Mouse (Mus musculus) cerebellum, adult 11-12 months (tissue): Measurements from ENCODE around the gene Pip5k1c.

Experiments used
- DNase-seq: peaks from one replicate; pipeline ENCODE4 v3.0.0; 2022

Gene Pip5k1c

DNA sequence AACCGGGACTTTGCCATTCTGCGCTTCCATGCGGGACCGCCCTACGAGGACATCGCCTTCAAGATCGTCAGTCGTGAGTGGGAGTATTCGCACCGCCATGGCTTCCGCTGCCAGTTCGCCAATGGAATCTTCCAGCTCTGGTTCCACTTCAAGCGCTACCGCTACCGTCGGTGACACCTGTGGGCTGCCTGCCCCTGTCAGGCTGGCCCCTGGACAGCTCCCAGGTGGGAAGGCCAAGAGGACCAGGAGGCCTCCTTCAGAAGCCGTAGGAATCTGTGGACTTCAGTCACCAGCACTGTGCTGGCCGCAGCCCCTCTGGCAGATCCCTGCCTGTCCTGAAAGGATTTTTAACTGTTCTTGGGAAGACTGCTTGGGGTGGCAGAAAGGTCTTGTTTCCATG lies 33.0 kb downstream of the Pip5k1c start:
- peak; percentile 34 for DNase-seq

DNA sequence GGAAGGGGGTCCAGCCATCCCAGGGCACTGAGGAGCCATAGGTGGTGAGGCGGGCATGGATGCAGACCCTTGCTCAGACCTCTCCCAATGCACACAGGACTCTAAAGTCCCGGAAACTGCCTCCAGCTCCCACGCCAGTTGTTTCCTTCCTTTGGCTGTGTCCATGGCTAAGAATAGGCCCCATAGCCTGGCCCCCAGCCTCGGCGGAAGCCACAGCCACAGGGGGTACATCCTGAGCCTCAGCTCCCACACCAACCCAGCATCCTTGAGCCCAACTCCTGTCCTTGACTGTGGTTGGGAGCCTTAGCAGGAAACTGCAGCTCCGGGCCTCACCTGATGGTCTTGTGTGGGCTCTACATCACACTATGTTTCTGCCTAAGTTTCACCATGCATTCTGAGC lies 34.1 kb downstream of the Pip5k1c start:
- no peak for DNase-seq

DNA sequence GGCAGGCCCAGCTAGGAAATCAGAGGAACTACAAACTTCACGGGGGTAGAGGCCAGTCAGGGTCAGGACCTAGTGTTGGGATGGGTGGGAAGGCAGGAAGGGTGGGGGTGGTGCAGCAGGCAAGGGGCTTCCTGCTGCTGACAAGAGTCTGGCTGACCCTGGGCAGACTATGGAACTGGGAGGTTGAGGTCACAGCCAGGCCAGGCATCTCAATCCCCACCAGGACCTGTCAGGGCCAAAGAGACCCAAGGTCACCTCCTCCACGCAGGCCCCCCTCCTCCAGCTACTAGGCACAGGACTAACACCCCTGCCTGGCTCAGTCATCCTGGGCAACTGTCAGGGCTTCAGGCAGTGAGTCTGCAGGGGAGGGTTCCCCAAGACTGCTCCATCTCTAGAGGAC lies 35.2 kb downstream of the Pip5k1c start:
- no peak for DNase-seq

DNA sequence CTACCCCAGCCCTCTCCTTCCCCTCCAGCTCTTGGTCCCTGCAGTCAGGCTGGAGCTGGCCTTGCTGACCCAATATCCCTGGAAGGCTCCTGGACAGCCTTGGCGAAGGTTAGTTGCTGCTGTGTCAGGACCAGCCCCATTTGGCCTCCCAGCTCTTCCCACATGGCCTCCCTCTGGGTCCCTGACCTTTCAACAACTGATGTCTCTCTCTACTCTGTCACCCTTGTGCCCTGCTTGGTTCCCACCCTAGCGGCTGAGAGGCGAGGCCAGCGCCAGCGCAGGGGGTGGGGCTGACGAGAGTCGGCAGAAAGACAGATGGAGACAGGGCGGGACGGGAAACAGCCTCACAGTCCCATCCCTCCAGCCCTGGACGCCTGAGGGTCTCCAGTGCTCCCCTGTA lies 35.6 kb downstream of the Pip5k1c start, which contains the start of gene Tbxa2r:
Tbxa2r (plus strand) TSS at position 346 of the 400 bp plus-strand sequence.
- no peak for DNase-seq

DNA sequence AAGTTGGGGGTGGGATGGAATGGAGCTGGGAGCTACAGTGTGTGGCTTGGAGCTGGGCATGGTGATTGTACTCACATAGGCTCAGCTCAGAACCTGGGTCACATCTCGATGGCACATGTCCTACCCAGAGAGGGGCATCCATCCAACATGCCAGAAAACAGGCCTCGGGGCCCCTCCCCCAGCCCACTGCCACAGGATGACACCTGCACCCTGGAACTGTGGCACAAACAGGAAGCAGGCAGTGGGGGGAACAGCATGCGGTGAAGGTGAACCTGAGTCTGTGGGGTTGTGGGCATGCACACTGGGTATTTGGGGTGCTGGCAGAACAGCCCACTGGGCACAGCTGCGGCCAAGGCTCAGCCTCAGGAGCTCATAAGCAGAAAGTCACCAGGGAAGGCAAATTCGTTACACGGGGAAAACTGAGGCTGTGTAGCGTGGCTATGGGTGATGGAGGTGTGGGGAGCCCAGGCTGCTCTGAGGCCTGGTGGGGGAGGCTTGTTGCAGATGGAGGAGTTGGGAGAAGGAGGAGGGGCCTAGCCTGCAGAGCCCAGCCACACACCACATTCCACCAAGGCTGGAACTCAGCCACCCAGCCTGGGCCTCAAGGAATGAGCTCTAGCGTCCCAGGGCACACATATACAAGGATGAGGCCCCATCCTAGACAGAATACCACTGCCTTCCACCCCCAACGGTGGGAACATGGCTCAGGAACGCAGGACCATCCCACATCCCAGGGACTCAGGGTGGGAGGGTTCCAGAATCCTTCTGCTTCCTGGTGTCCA lies 36.6 kb downstream of the Pip5k1c start:
- DNase-seq, result no peak

DNA sequence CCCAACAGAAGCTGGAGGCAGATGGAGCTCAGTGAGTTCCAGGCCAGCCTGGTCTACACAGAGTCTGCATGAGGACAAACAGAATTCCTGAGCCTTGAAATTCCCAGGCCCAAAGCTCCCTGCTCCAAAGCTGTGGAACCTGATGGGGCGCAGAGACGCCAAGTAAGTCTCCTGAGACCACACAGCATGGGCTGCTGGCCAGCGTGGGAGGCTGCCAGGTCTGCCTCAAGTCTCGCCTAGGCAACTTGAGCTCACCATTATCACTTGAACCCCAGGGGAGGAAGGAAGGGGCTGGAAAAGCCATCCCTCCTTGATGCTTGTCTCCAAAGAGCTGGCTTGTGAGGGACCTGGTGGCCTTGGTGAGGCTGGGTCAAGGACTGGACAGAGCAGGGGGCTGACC lies 37.2 kb downstream of the Pip5k1c start:
- no peak for DNase-seq

DNA sequence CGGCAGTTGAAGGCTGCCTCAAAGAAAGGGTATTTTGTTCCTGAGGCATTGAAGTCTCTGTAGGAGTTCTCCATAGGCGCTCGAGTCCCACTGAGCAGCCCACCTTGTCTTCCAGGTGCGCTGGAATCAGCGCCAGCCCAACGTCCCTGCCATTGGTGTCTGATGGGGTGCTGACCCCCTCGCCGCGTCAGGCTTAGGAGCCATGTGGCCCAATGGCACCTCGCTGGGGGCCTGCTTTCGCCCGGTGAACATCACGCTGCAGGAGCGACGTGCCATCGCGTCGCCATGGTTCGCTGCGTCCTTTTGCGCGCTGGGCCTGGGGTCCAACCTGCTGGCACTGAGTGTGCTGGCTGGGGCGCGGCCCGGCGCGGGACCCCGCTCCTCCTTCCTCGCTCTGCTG lies 39.5 kb downstream of the Pip5k1c start:
- DNase-seq, result no peak

DNA sequence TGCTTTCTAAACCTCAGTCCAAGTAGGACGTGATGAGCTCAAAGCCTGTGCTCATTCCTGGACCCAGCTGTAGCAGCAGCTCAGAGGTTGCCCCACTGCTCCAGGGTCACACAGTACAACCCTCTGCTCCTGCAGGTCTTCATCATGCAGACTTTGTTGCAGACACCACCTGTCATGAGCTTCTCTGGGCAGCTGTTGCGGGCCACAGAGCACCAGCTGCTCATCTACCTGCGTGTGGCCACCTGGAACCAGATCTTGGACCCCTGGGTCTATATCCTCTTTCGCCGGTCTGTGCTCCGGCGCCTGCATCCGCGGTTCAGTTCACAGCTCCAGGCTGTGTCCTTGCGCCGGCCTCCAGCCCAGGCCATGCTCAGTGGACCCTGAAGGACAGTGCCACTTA lies 41.6 kb downstream of the Pip5k1c start:
- no peak for DNase-seq

DNA sequence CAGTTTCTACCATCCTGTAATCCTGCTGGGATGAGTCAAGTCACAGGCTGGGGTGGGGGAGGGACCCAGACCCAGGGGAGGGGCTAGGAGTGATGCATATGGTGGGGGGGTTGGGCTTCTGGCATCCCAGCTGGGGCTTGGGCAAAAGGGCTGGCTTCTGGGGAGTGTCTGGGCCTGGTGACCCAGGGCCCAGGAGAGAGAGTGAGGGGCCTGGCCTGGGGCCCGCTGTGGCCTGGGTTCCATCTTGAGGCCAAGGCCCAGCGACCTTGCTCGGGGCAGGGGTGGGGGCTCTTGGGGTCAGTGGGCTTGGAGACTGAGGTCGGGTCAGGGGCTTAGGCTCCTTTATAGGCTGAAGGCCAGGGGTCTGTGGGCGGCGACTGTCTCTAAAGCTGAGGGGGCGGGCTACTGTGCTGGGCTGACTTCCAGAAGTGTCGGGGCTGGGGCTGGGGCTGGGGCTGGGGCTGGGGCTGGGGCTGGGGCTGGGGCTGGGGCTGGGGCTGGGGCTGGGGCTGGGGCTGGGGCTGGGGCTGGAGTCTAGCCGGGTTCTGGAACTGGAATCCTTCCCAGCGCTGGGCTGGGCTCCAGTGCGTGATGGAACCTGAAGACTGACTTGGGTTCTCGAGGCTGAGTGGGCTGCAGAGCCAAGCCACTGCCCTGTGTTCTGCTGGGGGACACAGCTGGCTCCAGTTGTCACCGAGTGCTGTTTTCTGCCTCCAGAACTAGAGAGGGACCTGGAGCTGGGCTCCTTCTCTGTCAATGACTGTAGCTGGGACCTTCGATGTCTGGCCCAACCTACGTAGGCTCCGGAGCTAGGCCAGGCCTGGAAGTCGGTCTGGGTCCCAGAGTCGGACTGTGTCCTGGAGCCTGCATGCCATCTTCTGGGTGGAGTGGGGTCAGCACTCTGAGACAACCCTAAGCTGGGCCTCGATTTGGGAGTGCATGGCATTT lies 42.9 kb downstream of the Pip5k1c start:
- DNase-seq, result no peak

DNA sequence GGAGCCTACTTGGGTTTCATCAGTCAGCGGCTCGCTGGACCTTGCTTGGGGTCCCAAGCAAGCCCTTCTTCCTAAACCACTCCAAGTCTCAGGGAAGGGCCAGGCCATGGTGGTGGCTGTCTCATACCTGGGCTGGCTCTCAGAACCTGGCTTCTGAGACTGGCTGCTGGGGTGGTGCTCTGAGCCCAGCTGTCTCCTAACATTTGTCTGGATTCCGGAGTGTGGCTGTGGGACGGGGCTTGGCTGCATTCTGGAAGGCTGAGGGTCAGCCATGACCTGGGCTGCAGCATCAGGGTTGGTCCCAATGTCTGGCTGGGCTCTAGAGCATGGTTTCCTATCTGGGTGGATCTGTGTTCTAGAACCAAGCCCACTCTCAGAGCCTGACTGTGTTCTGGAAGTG lies 43.8 kb downstream of the Pip5k1c start:
- DNase-seq, result no peak

DNA sequence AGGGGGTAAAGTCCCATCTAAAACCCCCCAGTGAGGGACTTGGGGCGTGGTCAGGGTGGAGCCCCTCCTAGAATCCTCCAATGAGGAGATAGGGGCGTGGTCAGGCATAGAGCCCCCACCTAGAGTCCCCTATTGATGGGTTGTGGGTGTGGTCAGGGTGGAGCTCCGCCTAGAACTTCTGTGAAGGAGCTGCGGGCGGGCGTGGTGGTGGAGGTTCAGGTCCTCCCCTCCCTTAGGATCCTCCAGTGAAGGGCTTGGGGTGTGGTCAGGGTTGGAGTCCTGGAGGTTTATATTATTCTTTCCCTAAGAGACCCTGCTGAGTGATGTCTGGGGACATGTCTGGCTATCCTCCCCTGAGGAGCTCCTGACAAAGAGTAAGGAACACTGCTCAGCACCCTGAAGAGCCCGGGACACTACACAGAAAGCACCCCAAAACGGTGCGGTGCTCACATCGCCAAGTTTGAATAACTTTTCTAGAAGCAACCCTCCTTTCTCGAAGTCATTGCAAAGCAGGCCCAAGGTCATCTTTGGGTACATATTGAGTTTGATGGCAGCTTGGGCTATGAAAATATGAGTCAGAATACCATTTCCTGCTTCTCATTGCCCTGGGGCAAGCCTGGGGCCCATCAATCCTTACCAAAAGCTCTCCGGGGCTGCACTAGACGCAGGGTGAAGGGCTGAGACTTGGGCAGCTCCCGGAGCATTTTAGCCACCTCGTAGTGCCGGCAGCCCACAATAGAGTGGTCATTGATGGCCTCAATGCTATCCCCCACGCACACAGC lies 48.0 kb downstream of the Pip5k1c start:
- peak; percentile 26 for DNase-seq

DNA sequence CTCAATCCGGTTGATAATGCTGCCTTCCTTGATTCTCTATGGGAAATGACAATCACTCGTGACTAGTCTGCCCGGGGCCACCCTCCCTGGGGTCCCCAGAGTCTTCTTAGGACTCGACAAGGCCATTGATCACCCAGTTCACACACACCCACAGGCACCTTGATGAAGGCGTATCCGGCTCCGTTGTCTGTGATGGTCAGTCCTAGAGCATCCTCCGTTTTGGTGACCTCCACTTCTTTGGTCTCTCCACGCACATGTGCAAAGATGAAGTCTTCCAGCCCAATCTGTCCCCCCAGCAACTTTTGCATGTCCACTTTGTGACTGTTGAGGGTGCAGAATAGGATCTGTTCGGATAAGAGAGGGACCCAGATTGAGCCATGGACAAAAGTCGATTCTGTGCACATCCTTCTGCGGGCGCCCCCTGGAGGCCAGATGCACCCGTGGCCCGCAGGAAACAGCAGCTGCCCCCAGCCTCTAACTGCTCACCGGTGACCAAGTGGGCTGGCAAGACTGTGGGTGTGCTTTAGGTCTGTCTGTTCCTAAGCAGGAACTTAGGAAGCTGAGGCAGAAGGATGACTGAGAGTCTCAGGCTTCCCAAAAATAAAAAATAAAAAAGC lies 48.7 kb downstream of the Pip5k1c start:
- DNase-seq, result peak; percentile 42

DNA sequence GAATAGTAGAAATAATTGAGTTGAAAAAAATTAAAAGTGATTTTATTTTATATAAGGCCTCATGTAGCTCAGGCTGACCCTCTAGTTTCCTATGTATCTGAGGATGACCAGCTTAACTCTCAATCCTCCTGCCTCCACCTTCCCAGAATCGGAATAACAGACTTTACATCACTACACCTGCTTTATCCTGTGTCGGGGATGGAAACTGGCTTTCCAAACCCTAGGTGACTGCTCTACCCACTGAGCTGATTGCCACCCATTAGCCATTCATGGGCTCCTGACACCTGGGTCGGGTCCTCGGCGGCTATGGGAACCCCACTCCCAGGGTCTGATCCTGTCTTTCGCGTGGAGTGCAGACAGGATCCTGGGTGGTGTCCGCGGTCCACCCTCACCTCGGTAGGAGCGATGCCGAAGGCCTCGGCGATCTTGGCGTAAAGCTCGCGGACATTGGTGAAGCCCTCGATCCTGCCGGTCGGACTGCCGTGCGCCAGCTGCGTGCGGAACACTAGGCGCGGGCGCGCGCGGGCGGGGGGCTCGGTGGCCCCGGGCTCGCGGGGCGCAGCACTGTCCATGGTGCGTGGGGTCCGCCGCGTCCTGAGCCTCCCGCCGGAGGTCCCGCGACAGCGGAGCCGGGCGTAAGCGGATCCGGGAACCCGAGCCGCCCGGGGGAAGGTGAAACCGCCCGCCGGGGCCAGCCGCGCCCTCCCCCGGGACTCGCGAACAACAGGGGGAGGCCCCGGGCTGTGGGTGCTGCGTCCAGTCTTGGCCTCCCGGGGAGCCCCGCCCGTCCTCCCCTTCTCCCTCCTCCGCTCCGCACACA lies 50.1 kb downstream of the Pip5k1c start, which contains the start of gene Gipc3:
Gipc3 (minus strand) TSS at position 581 of the 820 bp plus-strand sequence.
- no peak for DNase-seq

DNA sequence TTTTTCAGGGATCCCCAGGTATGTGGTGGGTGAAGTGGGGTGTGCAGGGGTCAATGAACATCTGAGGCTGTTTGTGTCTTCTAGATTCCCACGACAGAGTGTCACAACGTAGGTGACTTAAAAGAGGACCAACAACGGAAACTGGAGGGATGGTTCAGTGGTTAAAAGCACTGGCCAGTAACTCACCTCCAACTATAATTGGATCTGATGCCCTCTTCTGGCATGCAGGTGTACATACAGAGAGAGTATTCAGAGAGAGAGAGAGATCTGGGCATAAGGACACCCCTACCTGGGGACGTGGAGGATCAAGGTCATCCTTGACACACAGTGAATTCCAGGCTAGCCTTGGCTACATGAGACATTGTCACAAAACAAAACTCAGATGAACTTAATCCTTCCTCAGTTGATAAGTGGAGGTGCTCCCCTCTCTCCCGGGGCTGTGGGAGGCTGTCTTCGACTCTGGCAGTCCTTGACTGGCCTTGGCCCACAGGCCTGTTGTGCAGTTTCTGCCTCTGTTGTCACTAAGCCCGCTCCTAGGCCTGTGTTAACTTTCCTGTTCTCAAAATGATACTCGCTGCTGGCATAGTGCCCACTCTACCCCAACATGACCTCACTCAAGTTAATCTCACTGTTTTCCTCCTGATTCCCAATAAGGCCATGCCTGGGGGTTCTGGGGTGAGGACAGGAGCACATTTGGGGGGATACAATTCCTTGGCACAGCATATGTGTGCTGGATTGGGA lies 51.8 kb downstream of the Pip5k1c start:
- peak; percentile 18 for DNase-seq

DNA sequence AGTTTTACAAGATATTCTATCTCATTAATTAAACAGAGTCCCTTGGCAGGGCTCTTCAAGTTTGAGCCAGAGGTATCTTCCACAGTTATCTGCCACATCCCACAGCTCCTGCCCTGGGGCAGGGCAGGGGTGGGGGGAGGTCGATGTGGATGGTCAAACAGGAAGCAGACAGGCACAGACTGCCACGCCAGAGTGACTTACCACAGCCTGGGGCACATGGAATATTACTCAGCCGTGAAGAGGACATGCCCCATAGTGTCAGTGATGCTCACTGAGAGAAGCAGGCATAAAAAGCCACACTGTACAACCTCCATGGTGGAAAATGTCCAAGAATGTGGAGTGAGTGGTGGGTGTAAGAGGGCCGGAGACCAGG lies 52.4 kb downstream of the Pip5k1c start:
- DNase-seq, result peak; percentile 27

DNA sequence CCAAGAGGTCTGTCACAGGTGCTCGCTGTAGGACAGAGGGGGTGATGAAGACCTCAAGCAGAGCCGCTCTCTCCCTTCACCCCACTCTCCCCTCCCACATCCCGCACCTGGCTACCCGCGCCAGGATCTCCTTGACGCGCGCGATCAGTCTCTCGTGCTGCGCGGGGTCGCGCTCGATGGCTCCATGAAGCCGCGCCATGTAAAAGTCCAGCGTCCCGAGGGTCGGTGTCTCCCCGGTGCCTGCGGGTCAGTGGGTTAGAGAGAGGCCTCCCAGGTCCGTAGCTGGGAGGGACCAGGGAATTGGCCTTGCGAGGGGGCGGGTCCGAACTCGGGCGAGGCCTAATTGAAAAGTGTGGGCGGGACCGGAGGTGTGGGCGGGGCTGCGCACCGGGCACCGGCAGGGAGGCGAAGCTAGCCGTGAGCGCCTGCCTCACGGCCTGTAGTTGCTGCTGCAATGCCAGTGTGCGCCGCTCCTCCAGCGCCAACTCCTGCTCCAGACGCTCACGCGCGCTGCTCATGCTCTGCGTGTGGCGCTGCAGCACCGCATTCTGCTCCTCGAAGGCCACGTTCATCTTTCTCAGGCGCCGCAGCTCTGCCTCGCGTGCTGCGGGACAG lies 53.8 kb downstream of the Pip5k1c start:
- DNase-seq, result peak; percentile 46

DNA sequence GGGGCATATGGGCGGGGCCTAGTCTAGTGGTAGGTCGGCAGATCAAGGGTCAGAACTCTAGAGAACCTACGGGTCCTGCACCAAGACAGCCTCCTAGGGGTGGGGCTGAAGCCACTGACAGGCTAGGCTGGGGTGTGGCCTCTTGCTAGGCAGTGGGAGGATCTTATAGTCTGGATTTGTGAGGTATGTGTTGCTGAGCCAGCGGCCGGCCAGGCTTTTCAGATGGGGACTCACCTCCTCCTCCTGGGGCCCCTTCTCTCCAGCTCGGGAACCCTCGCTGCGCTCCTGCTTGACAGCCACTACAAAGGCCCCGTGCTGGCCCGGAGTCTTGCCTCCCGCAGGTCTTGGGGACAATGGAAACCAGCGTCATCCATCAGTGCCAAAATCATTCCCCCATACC lies 56.4 kb downstream of the Pip5k1c start:
- peak; percentile 66 for DNase-seq

DNA sequence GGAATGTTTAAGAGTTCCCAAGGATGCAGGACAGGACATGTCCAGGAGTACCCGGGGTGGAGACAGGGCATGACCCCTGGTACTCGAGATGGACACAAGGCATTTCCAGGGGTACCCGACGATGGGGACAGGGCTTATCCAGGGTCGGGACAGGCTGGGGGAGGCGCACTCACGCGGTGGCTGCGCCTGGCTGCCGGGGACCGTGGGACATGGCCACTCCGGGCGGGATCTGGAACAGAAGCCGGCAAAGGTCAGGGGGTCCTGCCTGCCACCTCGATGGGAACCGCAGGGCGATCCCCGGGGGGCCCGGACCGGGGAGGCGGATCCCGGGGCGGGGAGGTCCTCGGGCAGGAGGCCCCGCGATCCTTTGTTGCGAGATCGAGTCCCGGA lies 57.2 kb downstream of the Pip5k1c start:
- DNase-seq, result no peak

DNA sequence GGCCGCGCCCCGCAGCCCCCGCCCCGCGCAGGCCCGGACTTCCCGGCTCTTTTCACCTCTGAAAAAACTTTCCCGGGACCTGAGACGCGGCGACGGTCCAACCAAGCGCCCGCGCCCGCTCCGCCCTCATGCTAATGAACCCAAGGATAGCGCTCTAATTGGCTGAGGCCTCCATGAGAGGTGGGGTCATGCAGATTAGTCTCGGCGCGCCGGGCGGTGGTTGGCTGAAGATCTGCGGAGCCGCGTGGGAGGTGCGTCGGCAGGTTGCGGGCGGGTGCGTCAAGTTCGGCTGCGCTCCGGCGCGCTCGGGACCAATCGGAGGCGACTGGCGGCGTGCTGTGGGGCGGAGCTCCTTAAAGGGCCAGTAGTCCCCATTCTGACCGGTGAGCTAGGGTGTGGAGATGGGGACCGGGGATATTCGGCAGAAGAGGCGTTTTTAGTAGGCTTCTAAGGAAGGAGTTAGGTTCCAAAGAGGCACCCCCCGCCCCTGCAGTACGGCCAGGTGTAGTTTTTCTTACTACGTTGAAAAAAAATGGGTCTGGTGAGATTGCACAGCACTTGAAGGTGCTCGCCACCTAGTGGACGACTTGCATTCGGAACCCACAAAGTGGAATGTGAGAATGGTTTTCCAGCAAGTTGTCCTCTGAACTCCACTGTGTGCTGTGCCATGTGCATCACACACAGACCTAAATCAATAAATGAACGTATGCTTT lies 57.7 kb downstream of the Pip5k1c start, which contains the start of gene Hmg20b:
Hmg20b (minus strand) TSS at position 130 of the 713 bp plus-strand sequence.
- DNase-seq, result peak; percentile 99
